In the genomic region with DNA sequence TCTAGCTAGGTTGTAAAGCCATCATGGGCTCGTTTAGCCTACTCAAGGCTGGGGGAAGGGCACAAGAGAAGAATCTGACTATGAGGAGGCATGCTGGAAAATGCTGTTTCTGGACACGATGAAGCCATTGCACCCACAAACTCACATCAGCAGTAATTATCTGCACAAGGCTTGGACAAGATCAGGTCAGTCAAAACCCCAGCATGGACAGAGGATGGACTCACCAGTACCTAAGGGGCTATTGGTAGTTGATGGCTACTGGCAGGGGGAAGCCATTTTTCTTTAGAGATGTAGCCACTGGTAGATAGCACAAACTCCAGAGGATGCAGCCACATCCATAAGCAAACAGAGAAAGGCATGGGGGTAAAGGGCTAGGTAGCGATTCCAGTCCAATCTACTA, we compare ENCODE assay signal across 21 mouse cellular contexts.
A peak's percentile ranks its signal among the peaks of the same experiment; 100 is the strongest.
DNase-seq lines count a peak whose midpoint lies in the region; ATAC-seq and TF ChIP-seq lines count a peak whose summit lies in the region.
"Had no signal": no experiment of that assay in that cellular context is flagged by ENCODE, and none has a peak within 500 bp of the region (broad histone marks: within the 10 kb centered on the region; RNA-seq: fewer than 3 reads in every experiment).

No protein-coding gene starts in this region.

- H3K9ac ChIP-seq in midbrain, embryonic 11.5 days (ENCODE audit: low read length) = no peak overlapping the region
- H3K9ac ChIP-seq in midbrain, postnatal 0 days (replicated peaks; ENCODE audit: low read length, poor library complexity, severe bottlenecking) = no peak overlapping the region
- H3K9ac ChIP-seq: embryonic facial prominence, embryonic 13.5 days; embryonic facial prominence, embryonic 15.5 days had no signal

- peak; percentile 62 for DNase-seq in heart, adult 11 months
- no peak for DNase-seq in heart, adult 8-10 months (ENCODE audit: low spot score)
- DNase-seq in midbrain, embryonic 11.5 days (ENCODE audit: low spot score, missing footprints) = peak; percentile 77
- DNase-seq in midbrain, postnatal 0 days (ENCODE audit: low spot score) = no peak
- no peak for DNase-seq in kidney, adult 8-10 months
- DNase-seq: adrenal gland, adult 2 months; adrenal gland, postnatal 10 days; adrenal gland, postnatal 25 days; cerebellum, adult 11 months; cerebellum, adult 18-20 months; cerebellum, adult 8-10 months; cerebellum, adult 9-11 months; cerebellum, postnatal 14 days; cerebellum, postnatal 36 days; embryo, embryonic 11 days had no signal

- H3K27ac ChIP-seq in midbrain, embryonic 11.5 days (ENCODE audit: low read depth, low read length) = no peak overlapping the region
- no peak overlapping the region for H3K27ac ChIP-seq in midbrain, postnatal 0 days (ENCODE audit: low read depth, low read length)
- H3K27ac ChIP-seq: embryonic facial prominence, embryonic 13.5 days; embryonic facial prominence, embryonic 15.5 days; forebrain, embryonic 10.5 days had no signal

- no peaks in the 10 kb centered on the region for H3K36me3 ChIP-seq in midbrain, embryonic 11.5 days (ENCODE audit: control insufficient read depth, insufficient read depth, low read length)
- H3K36me3 ChIP-seq in midbrain, postnatal 0 days (ENCODE audit: insufficient read depth, low read length) = no peaks in the 10 kb centered on the region
- H3K36me3 ChIP-seq: embryonic facial prominence, embryonic 13.5 days; embryonic facial prominence, embryonic 15.5 days; forebrain, embryonic 10.5 days had no signal

- TF ChIP-seq CTCF in midbrain, postnatal 0 days (IDR thresholded peaks at IDR 0.05) = no peak

- H3K4me1 ChIP-seq in midbrain, embryonic 11.5 days (ENCODE audit: control insufficient read depth, insufficient read depth, low read length) = no peaks in the 10 kb centered on the region
- no peaks in the 10 kb centered on the region for H3K4me1 ChIP-seq in midbrain, postnatal 0 days (ENCODE audit: insufficient read depth, low read length)
- H3K4me1 ChIP-seq: embryonic facial prominence, embryonic 13.5 days; embryonic facial prominence, embryonic 15.5 days had no signal

- H3K4me2 ChIP-seq in midbrain, embryonic 11.5 days = no peak overlapping the region
- no peak overlapping the region for H3K4me2 ChIP-seq in midbrain, postnatal 0 days (ENCODE audit: low read depth, low read length, poor library complexity, severe bottlenecking)
- H3K4me2 ChIP-seq: embryonic facial prominence, embryonic 13.5 days; embryonic facial prominence, embryonic 15.5 days had no signal

- H3K4me3 ChIP-seq in midbrain, embryonic 11.5 days (ENCODE audit: low read depth, low read length) = no peak overlapping the region
- H3K4me3 ChIP-seq in midbrain, postnatal 0 days (ENCODE audit: low read depth, low read length) = no peak overlapping the region
- H3K4me3 ChIP-seq: embryonic facial prominence, embryonic 13.5 days; embryonic facial prominence, embryonic 15.5 days; erythroblast, embryonic 14.5 days; forebrain, embryonic 10.5 days had no signal

- WGBS in midbrain, embryonic 11.5 days = 88% methylated on average over 3 of the region's 3 CpGs
- WGBS in midbrain, postnatal 0 days = 90% methylated on average over 3 of the region's 3 CpGs

- no peaks in the 10 kb centered on the region for H3K9me3 ChIP-seq in midbrain, embryonic 11.5 days (ENCODE audit: control insufficient read depth, low read length)
- no peaks in the 10 kb centered on the region for H3K9me3 ChIP-seq in midbrain, postnatal 0 days (ENCODE audit: low read length)
- H3K9me3 ChIP-seq: embryonic facial prominence, embryonic 13.5 days; embryonic facial prominence, embryonic 15.5 days; forebrain, embryonic 10.5 days had no signal

- no peak for ATAC-seq in midbrain, embryonic 11.5 days (ENCODE audit: low FRiP score)
- ATAC-seq in midbrain, postnatal 0 days (ENCODE audit: low FRiP score) = no peak
- ATAC-seq: forebrain, embryonic 14.5 days; forebrain, embryonic 16.5 days had no signal

- H3K27me3 ChIP-seq in midbrain, embryonic 11.5 days (ENCODE audit: control insufficient read depth, insufficient read depth, low read length) = no peaks in the 10 kb centered on the region
- H3K27me3 ChIP-seq in midbrain, postnatal 0 days (ENCODE audit: insufficient read depth, low read length) = no peaks in the 10 kb centered on the region
- H3K27me3 ChIP-seq: embryonic facial prominence, embryonic 13.5 days; embryonic facial prominence, embryonic 15.5 days had no signal

Comparison
In these comparisons a context has a peak if more than half of its experiments do, and no peak if none do; other contexts are left out.
1. DNase-seq: peak in heart, adult 11 months (single experiment) and midbrain, embryonic 11.5 days (single experiment); none in heart, adult 8-10 months (single experiment), midbrain, postnatal 0 days (single experiment) and kidney, adult 8-10 months (0 of 2).